Mouse (Mus musculus) testis, adult 2 months (tissue): ENCODE results near the gene Tbc1d1. TPM values are rescaled to one million over a fixed set of nuclear protein-coding genes. Genes with fewer than 3 reads are reported as not detected.

Experiments used
- H3K27ac ChIP-seq: fragments of 200-500 bp; 2 replicates; pipeline ENCODE4 v1.5.1; 2012; ENCODE audit warnings: low read depth, low read length; ENCODE audit not compliant: control insufficient read depth, insufficient read depth
- H3K27me3 ChIP-seq: fragments of 200-500 bp; 2 replicates; pipeline ENCODE4 v1.6.1; 2012; ENCODE audit warnings: mild to moderate bottlenecking, low read length, moderate library complexity; ENCODE audit not compliant: control insufficient read depth, insufficient read depth
- H3K36me3 ChIP-seq: fragments of 200-500 bp; 2 replicates; pipeline ENCODE4 v1.6.1; 2012; ENCODE audit warnings: mild to moderate bottlenecking, low read length; ENCODE audit not compliant: control insufficient read depth, insufficient read depth
- H3K4me1 ChIP-seq: fragments of 200-500 bp; 2 replicates; pipeline ENCODE4 v1.6.1; 2012; ENCODE audit warnings: low read length; ENCODE audit not compliant: control insufficient read depth, insufficient read depth
- H3K4me3 ChIP-seq: fragments of 200-500 bp; 2 replicates; pipeline ENCODE4 v1.5.1; 2012; ENCODE audit warnings: low read depth, mild to moderate bottlenecking, low read length, moderate library complexity, mixed read lengths; ENCODE audit not compliant: control insufficient read depth
- CTCF ChIP-seq: fragments of 200-500 bp; IDR thresholded peaks from 2 replicates; pipeline ENCODE4 v1.5.1; 2012; ENCODE audit warnings: low read depth, mild to moderate bottlenecking, inconsistent platforms, low read length, moderate library complexity; ENCODE audit not compliant: control insufficient read depth, insufficient read depth, insufficient replicate concordance
- POLR2A ChIP-seq: fragments of 200-500 bp; IDR thresholded peaks from 2 replicates; pipeline ENCODE4 v1.6.1; 2012; ENCODE audit warnings: low read depth, mild to moderate bottlenecking, inconsistent platforms, low read length, moderate library complexity; ENCODE audit not compliant: control insufficient read depth
- polyA plus RNA-seq: library from polyadenylated mRNA; depleted of rRNA; stranded (reverse); fragments of >200 nt; gene quantifications from 2 replicates; pipeline ENCODE4 v1.2.3, GENCODE M21; 2012

Tbc1d1 gene
- polyA plus RNA-seq, 1 experiment, result 37.8 TPM

DNA sequence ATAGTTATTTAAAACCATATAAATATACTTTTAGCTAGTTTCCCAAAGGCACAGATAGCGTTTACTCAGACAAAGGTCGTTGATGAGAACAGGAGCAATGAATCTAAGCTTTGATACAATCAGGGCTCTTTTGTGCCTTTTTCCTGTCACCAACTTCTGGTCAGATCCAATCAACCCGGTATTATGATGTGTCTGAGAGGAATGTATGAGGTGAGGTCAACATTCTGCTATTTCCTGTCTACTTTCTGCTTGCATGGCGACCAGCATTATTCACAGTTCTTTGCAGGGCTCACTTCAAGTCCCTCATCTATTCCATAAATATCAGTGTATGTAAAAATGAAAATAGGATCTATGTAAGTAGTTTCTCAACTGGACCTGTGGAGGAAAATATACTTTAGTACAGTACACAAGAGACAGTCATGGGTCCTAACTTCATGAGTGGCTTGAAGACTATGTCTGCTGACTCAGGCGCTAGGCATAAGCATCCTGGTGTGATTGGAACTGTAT is 18.4 kb downstream of the Tbc1d1 start:
- H3K27me3 ChIP-seq, result no peaks in the 10 kb centered on the region
- H3K36me3 ChIP-seq, result no peaks in the 10 kb centered on the region
- H3K4me1 ChIP-seq, result 0 out of 2 replicates have a peak, but pooled peaks cover 4% of the 10 kb centered on the region
- H3K27ac ChIP-seq, result no peak overlapping the region
- no peak for TF ChIP-seq POLR2A
- no peak for TF ChIP-seq CTCF
- no peak overlapping the region for H3K4me3 ChIP-seq

DNA sequence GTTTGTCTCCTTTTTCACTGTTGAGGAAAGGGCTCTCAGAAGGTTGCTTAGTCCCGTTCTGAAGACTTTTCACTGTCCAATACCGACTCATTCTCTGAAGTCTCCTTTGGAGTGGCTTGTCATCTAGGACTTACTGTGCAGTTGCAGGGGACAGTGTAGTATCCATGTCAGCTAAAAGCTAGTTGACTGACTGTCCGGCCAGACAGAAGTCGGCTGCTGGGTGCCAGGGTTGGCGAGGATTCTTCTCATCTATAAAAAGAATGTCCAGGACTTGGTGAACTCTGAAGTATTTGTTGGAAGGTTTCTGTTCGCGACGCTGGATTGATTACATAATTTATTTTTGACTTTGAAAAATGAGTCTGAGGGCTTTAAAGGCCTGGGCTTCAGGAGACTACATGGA is 24.4 kb downstream of the Tbc1d1 start:
- Histone ChIP-seq H3K36me3 (no peaks in the 10 kb centered on the region), H3K27me3 (no peaks in the 10 kb centered on the region), H3K27ac (no peak overlapping the region), H3K4me1 (no peaks in the 10 kb centered on the region), H3K4me3 (no peak overlapping the region)
- TF ChIP-seq CTCF (no peak), POLR2A (no peak)

DNA sequence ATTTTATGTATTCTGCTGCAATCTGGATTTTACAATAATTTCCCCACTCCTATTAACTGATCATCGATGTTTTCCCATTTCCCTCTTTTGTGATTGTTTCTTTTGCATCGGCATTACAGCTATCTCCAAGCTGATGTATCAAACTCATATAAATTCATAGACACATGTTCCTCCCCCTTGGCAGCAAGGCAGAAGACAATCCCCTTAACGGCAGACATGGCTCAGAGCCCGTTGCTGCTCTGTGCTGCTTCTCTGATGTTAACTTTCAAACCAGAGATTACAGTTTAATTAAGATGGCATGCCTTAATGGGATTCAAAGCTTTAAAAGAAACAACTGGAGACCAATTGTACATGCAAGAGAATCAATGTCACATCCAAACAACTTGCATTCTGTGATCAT is 27.6 kb downstream of the Tbc1d1 start:
- no peak overlapping the region for H3K27ac ChIP-seq
- no peaks in the 10 kb centered on the region for H3K36me3 ChIP-seq
- H3K4me1 ChIP-seq, result no peaks in the 10 kb centered on the region
- H3K4me3 ChIP-seq, result no peak overlapping the region
- no peak for TF ChIP-seq CTCF
- no peak for TF ChIP-seq POLR2A
- H3K27me3 ChIP-seq, result no peaks in the 10 kb centered on the region

DNA sequence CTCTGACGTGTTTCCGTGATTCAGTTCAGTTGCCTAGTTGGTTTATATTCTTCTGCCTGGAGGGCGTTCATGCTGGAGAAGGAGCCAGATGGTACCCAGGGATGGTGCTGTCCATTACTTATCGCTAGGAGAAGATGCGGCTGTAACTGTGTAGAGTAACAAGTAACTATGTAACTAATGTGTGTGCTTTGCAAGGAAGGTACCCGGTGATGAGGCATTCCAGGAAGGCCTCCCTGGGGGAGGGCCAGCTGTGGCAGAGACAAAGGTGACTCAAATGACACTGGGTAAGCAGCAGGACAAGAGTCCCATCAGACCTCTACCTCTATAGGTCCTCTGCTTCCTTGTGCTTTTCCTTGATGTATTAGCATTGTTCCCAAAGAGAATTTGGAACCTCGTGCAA is 29.2 kb downstream of the Tbc1d1 start:
- no peaks in the 10 kb centered on the region for H3K36me3 ChIP-seq
- no peak for TF ChIP-seq CTCF
- TF ChIP-seq POLR2A, result no peak
- H3K4me3 ChIP-seq, result no peak overlapping the region
- H3K27me3 ChIP-seq, result no peaks in the 10 kb centered on the region
- H3K4me1 ChIP-seq, result no peaks in the 10 kb centered on the region
- H3K27ac ChIP-seq, result no peak overlapping the region

DNA sequence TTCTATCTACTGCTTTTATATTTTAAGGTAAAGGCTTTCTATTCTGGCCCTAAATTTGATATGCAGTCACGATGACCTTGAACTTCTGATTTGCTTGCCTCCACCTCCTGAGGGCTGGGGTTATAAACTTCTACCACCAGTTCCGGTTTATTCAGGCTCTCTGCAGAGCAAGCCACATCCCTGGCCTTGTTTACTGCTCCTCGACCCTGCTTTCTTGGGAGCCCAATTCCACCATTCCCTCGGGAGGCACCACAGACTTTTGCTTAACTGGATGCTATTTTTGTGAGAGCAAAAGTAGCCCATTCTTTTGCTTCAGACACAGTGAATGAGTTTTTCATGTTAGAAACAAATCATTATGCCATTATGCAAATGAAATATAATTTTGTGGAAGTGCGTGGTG is 30.5 kb downstream of the Tbc1d1 start:
- Histone ChIP-seq H3K4me1 (no peaks in the 10 kb centered on the region), H3K4me3 (no peak overlapping the region), H3K36me3 (no peaks in the 10 kb centered on the region), H3K27me3 (no peaks in the 10 kb centered on the region), H3K27ac (no peak overlapping the region)
- no peak for TF ChIP-seq CTCF
- TF ChIP-seq POLR2A, result no peak

DNA sequence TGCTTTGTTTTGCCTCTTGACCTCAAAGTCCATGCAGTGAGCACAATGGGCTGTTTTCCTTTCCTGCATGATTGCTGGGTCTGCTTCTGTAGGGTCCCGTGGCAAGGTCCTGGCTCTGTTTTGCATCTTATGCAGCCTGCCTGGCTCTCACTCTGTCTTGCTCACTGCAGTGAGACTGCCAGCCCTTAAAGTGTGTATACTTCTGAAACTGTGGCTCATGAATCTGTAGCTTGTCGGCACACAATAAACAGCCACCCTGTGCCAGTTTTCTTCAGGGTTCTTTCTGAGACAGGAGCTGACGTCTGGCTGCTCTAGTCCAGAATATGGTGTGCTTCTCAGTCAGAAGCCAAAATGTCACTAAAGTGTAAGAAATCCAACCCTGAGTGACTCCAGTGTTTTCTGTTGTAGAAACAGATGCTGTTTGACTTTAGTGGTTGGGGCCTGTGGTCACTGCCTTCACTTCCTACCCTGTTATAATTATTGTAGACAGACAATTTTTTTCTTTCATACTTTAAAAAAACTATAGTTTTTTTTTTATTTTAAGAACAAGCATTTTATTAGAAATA is 32.1 kb downstream of the Tbc1d1 start:
- no peak overlapping the region for H3K4me3 ChIP-seq
- H3K27ac ChIP-seq, result no peak overlapping the region
- TF ChIP-seq POLR2A (no peak), CTCF (no peak)
- no peaks in the 10 kb centered on the region for H3K27me3 ChIP-seq
- no peaks in the 10 kb centered on the region for H3K4me1 ChIP-seq
- no peaks in the 10 kb centered on the region for H3K36me3 ChIP-seq

DNA sequence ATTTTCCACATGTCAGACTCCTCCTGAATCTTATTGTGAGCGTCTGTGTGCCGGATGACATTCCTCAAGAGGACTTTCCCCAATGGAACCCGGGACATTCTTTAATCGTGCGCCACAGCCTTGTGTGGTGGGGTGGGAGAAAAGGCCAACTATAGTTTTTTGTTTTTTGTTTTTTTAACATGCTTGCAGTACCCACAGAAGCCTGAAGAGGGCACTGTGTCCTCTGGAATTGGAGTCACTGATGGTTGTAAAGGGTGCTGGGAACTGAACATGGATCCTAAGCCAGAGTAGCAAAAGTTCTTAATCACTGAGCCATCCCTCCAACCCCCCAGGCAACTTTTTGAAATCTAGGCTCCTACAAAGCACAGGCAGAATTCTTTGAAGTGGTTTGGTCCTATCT is 34.8 kb downstream of the Tbc1d1 start:
- Histone ChIP-seq H3K4me1 (no peaks in the 10 kb centered on the region), H3K36me3 (no peaks in the 10 kb centered on the region), H3K27me3 (no peaks in the 10 kb centered on the region), H3K4me3 (no peak overlapping the region), H3K27ac (no peak overlapping the region)
- TF ChIP-seq CTCF (peak; percentile 36; the same call in 1 of the 2 replicates), POLR2A (no peak)

DNA sequence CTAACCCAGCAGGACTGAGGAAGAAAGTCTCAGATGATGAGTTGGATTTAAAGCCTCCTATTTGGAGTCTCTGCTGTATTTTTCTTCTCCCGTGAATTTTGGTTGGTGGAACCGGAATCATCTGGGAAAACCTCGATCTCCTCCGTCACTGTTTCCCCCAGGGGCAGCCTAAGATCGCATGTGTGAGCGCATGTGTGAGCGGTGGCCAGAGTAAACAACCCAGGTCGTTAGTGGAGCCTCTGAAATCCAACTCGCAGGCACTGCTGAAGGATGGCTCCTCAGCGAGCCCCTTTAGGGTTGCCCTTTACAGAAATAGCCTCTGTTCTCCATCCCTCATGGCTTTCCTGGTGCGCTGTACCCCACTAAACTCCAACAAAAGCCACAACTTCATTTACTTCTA is 37.2 kb downstream of the Tbc1d1 start:
- Histone ChIP-seq H3K4me3 (no peak overlapping the region), H3K36me3 (no peaks in the 10 kb centered on the region), H3K27ac (no peak overlapping the region), H3K4me1 (no peaks in the 10 kb centered on the region), H3K27me3 (no peaks in the 10 kb centered on the region)
- no peak for TF ChIP-seq CTCF
- TF ChIP-seq POLR2A, result no peak
